Mouse (Mus musculus): ENCODE data around the gene Grk4. TPM values are rescaled to one million over a fixed set of nuclear protein-coding genes. Genes with fewer than 3 reads are reported as not detected.

Grk4 gene
- total RNA-seq, 1 experiment, result 0.45 TPM

- no peaks in the 10 kb centered on the region for H3K4me1 ChIP-seq (ENCODE audit: control insufficient read depth in 2 of 2, insufficient read depth in 2 of 2, low read length in 2 of 2, poor library complexity in 1 of 2)
- H3K9ac ChIP-seq (ENCODE audit: insufficient read depth, low read depth, low read length, poor library complexity, severe bottlenecking), result no peak overlapping the region
- H3K4me3 ChIP-seq (ENCODE audit: insufficient read depth in 1 of 2, low read depth in 1 of 2, low read length in 2 of 2, poor library complexity in 1 of 2, severe bottlenecking in 1 of 2), result no peak overlapping the region
- in situ Hi-C loops (cut with MboI; ENCODE audit: low sequenced_read_pairs in 2 of 2, unreplicated experiment in 2 of 2), result no loop called here
- H3K9me3 ChIP-seq (ENCODE audit: control insufficient read depth, insufficient read depth, low read depth, low read length), result no peaks in the 10 kb centered on the region
- no peak for TF ChIP-seq MAFK (IDR thresholded peaks at IDR 0.05; ENCODE audit: insufficient read depth, low read depth, low read length)
- no peak for TF ChIP-seq CHD2 (IDR thresholded peaks at IDR 0.05; ENCODE audit: low read depth, low read length)
- TF ChIP-seq HCFC1 (IDR thresholded peaks at IDR 0.05; ENCODE audit: borderline replicate concordance, insufficient read depth, low read length), result no peak
- TF ChIP-seq ZC3H11A (IDR thresholded peaks at IDR 0.05; ENCODE audit: borderline replicate concordance, low read depth, low read length), result no peak
- no peak for TF ChIP-seq ZNF384 (IDR thresholded peaks at IDR 0.05; ENCODE audit: low read depth, low read length)
- H3K36me3 ChIP-seq (ENCODE audit: control insufficient read depth, insufficient read depth, low read length, poor library complexity, severe bottlenecking), result peaks cover 10% of the 10 kb centered on the region
- DNase-seq (ENCODE audit: low read depth, low spot score), result no peak
- no peak overlapping the region for H3K27ac ChIP-seq (ENCODE audit: insufficient read depth, low read depth, low read length, poor library complexity, severe bottlenecking)
These were observed 140.2 kb downstream of the Grk4 start for GRCm38 (mm10) chr5:34800292-34800953.

Other genes starting within 250 kb of the Grk4 start
- gene Tnip2, start 146.4 kb upstream of the Grk4 start, total RNA-seq (2012; rRNA removed), result 17.0 and 17.7 TPM in 2 replicates
- 2.4 and 3.4 TPM in 2 replicates for gene Sh3bp2, start 134.5 kb upstream of the Grk4 start, total RNA-seq (2012; rRNA removed)
- gene Add1, start 86.7 kb upstream of the Grk4 start, total RNA-seq (2012; rRNA removed), result 57.5 and 78.4 TPM in 2 replicates
- 192 and 348 TPM in 2 replicates for gene Mfsd10, start 23.2 kb upstream of the Grk4 start, total RNA-seq (2012; rRNA removed)
- 60.4 and 78.5 TPM in 2 replicates for gene Nop14, start 231 bp upstream of the Grk4 start, total RNA-seq (2012; rRNA removed)
- gene Htt, start 101.4 kb downstream of the Grk4 start, total RNA-seq (2012; rRNA removed), result 25.6 and 34.0 TPM in 2 replicates
- 1.1 and 1.2 TPM in 2 replicates for gene Msantd1, start 247.6 kb downstream of the Grk4 start, total RNA-seq (2012; rRNA removed)

Measured in ES-E14 (cell line).